Mouse (Mus musculus): ENCODE data around the gene Nat9.

- no peak for TF ChIP-seq CTCF (IDR thresholded peaks at IDR 0.05; ENCODE audit: low read depth)
- no peak for TF ChIP-seq EP300 (IDR thresholded peaks at IDR 0.05; ENCODE audit: low read depth)
Measured at GRCm38 (mm10) chr11:115164976-115165374, 22.7 kb downstream of the Nat9 start.
